Mouse (Mus musculus): Measurements from ENCODE around the gene Fam181a. TPM values are rescaled to one million over a fixed set of nuclear protein-coding genes. Genes with fewer than 3 reads are reported as not detected.

The Fam181a gene
- polyA plus RNA-seq (2017; shearing (Covaris generic)) = not detected

GRCm38 (mm10) chr12:103310744-103311267, at the start of gene Fam181a:
Fam181a (plus strand) TSS chr12:103310975.
- ATAC-seq = no peak

DNA sequence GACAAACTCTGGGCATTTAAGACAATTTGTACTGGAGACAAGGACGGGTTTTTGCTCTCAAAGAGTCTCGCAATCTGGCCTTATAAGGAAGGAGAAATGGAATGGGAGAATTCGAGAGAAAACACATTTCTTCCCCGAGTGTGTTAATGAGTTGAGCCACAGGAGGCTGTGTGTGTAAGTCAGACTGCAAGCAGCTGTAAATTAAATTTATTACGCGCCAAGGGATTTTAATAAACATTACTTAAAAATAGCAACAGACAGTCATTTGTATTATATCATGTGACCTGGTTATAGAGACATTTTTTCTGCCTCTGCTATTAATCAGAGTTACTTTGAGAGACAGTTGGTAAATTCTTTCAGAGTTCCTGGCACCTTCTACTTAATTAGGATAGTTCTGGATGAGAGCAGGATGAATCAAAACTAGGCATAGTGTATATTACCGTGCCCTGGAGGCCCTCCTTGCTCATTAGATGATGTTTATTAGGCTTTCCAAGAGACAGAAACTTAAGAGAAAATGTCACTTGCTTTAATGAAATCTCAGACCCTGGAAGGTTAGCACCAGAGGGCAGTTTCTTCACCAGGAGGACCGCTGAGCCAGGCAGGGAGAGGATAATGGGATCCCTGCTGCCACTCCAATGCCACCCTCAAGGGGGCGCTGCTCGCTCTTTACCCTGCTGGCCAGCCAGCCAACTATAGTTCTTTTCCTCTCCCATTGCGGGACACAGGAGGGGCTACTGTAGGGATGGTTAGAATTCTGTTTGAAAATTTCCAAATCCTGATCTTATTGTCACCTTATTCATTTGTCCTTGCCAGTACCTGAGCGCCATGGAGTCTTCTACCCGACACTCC, 48.5 kb upstream of the Fam181a start:
- ATAC-seq = no peak

- no peak for ATAC-seq
Measured at GRCm38 (mm10) chr12:103266605-103267004, 44.2 kb upstream of the Fam181a start.

- ATAC-seq = no peak
Measured at GRCm38 (mm10) chr12:103272176-103272575, 38.6 kb upstream of the Fam181a start.

GRCm38 (mm10) chr12:103273051-103273450, 37.7 kb upstream of the Fam181a start:
- no peak for ATAC-seq

GRCm38 (mm10) chr12:103273732-103274131, 37.0 kb upstream of the Fam181a start:
- no peak for ATAC-seq

DNA sequence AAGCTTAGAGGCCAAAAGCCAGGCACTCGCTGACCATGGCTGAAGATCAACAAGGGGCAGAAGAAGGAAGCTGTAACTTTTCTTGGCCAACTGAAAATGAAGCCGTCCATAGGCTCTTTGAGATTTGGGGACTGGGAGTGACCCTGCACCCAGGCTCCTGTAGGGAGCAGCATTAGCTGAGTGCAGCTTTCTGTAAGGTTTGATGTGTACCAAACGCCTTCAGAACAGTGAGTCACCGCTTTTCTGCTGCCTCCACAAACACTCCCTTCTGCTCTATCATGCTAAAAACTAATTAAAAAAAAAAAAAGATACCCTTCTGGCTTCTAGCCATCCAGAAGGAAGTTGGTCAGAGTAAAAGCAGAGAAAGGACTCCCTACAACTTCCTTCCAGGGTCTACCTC, 34.4 kb upstream of the Fam181a start:
- ATAC-seq = no peak

DNA sequence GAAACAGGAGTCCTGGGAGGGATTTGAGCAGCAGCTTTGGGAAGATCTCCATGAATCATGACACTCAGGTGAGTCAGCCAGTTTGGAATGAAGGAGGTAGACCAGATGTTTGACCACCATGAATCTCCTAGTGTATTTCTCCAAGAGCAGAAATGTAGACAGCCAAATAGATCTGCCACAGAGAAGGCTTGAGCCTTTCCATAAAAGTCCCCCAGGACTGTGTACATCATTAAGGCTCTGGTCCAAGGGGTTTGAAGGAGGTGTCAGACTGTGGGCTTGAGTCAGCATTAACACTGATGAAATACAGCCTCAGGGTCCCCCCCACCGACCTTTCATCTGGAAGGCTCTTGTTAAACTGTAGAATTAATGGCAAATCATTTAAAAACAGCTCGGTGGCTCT, 29.3 kb upstream of the Fam181a start:
- no peak for ATAC-seq

DNA sequence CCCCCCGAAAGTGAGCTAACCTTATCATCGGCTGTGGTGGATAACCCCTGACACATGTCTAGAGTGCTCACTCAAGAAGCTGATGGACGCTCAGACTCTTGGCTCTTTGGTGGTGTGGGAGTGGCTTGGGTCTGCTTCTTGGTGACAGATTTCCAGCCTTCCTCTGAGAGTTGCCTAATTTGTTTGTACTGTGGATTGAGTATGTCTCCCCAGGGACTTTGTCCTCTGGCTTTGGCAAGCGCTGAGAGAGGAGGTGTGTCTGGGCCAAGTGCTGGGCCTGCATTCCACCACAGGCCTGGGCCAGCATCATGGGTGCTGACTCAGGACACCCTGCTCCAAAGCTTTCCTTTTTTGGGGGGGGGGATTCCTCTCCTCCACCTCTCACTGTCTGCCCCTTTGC, 28.9 kb upstream of the Fam181a start:
- ATAC-seq = no peak

DNA sequence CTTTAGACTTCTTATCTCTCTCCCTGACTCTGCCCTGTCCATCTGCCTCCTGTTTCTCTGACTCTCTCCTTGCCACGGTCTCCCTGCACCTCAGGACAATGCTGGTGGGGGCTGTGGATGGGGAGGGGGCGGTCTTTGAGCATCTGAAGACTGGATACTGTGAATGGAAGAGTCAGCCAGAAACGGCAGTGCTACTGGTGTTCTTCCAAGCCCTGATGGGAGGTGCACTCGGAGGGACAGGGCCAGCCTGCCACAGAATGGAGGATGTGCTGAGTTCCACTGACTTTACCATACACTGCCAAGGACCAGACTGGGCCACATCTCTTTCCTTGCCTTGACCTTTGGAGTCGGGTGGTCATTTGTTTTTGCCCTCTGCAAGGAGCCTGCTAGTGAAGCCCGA, 27.8 kb upstream of the Fam181a start:
- ATAC-seq = no peak

DNA sequence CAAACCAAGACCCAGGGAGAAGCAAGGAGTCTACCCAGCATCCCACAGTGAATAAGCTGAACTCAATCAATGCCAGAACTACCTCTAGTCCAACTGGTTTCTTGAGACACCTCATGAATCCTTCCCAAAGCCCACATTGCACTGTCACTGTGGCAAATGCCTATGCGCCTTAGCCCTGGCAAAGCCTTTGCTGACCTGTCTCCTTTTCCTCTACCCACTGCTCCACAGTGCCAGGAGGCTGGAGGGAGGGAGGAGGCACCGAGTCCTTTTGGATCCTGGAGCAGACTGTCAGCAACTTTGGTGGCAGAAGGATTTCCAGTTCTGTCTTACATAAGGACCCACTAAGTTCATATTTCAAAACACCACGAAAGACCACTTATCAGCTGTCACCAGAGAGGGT, 27.4 kb upstream of the Fam181a start:
- no peak for ATAC-seq

DNA sequence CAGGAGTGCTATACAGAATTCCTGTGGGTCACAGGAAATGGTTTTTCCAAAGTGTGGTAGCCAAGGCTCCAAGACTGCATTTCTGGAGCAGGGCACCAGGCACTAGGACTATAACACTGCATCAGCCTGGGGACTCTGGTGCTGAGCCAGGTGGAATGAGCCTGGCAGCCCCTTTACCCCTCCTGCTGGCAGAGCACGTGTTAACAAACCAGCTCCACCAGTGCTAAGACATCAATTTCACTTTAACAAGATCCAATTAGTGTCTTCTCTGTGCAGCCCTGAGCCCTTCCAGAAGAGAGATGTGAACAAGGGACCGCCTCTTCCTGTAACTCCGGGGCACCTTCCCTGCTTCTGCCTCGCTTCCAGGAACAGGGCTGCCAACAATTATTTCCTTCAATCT, 23.5 kb upstream of the Fam181a start:
- ATAC-seq = no peak

GRCm38 (mm10) chr12:103292366-103292765, 18.4 kb upstream of the Fam181a start:
- no peak for ATAC-seq

DNA sequence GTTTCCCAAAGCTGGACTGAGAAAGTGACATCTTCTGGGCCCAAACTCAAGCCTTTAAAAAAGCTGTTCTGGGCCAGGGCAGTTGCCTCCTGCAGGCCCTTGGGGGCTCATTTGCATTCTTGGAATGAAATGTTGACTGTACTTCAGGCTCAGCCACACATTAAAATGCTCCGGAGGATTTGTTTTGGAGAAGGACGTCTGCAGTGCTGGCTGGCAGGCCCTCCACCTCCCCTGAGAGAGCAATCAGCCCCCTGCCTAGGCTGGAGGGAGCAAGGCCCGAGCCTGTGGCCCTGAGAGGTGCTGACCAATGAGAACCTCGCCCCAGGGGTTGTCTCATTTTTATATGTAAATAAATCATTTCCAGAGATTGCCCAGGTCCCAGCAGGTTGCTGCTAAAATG, 14.5 kb upstream of the Fam181a start:
- ATAC-seq = no peak

DNA sequence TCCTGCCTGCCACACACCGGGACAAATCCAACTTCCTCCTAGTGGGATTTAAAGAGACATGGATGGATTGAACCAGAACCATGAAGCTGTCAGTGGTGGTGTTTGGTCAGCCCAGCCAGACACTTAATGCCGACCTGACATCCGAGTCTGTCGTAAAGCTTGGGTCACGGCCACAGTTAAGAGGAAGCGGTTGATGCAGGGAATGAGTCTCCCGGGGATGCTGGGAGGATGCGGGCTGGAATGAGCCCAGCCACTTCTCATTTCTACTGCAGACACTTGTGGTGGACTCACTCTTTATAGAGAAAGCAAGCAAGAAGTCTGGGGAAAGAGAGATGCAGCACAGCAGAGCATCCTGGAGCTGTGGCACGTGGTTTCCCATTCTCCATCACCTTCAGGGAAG, 10.3 kb upstream of the Fam181a start:
- no peak for ATAC-seq

DNA sequence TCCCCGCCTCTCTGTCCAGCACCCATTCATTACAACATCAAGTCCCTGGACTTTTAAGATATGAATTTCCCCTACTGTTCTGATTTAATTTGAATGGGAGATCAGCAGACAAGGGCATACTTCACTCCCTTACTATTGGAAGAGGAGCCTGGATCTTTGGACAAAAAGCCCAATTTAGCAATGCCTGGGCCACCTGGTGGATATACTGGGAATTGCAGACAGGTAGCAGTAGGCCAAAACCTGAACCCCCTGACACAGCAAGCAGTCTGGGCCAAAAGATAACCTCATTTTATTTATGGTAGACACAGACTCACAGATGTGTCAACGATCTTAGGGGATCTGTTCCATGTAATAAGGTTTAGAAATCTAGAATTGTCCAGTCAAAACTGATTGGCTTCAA, 9.1 kb upstream of the Fam181a start:
- ATAC-seq = peak; percentile 43

DNA sequence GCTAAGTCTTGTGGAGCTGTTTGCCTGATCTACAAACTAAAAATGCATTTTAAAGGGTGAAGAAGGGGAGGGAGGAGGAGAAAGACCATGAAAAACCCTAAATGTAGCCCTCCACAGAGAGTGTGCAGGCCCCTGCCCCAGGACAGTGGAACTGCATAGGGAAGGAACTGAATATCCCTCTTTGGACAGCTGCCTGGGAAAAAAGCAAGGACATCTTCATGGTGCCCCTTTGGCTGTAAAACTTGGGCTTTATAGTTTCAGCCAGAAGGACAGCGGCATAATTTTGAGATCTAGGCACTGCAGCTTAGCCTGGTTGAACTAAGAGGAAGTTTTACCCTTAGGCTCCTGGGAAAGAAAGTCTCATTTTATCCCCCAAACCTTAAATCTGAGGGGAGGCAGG, 7.8 kb upstream of the Fam181a start:
- ATAC-seq = no peak

GRCm38 (mm10) chr12:103306224-103306623, 4.6 kb upstream of the Fam181a start:
- no peak for ATAC-seq

DNA sequence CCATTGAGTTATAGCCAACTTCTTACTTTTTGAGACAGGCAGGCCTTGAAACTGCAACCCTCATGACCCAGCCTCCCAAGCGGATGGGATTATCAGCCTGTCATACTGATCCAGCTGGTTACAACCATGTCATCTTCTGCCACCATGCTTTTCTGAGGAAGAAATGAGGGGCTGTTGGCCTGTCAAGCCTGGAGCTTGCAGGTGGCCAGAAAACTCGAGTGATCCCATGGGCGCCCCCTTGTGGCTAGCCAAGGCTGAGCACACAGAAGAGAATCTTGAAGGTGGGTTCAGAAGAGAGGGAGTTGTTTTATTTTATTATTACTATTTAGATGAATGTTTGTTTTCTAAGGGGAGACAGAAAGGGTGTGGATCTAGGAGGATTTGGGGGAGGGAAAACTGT, 4.1 kb upstream of the Fam181a start:
- no peak for ATAC-seq

DNA sequence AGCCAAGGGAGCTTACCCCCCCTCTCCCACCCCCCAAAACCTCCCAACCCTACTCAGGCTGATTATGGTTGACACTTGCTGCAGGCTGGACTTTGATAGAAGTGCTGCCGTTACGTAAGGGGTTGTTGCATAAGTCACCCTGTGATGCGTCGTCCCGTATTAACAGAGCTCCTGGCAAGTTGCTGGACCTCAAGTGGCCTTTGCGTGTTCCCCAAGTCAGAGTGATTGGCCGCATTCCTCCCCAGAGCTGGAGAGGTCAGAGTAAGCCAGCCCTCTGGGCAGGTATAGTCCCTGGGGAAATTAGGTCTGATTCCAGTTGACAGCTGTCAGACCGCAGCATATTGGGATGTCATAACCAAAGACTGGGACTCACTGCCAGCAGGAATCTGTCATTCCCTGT, 1.1 kb downstream of the Fam181a start:
- no peak for ATAC-seq

DNA sequence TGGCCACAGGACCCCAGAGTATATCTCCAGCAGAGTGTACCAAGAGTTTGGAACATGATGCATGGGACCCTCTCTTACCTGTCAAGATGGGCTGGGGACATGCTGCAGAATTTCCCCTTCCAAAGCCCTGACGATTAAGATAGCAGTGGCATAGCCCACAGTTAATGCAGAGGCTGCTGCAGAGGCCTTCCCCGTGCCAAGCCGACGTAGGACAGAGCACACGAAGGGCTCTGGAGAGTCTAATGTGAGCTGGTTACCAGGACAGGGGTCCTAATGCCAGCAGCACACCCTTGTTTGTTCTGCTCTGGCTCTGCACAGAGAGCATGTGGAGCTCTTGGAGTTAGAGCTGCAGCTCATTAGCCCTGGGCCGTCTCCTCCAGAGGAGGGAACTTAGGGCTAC, 2.5 kb downstream of the Fam181a start:
- no peak for ATAC-seq

- ATAC-seq = no peak
Measured at GRCm38 (mm10) chr12:103313871-103314639, 3.3 kb downstream of the Fam181a start.

DNA sequence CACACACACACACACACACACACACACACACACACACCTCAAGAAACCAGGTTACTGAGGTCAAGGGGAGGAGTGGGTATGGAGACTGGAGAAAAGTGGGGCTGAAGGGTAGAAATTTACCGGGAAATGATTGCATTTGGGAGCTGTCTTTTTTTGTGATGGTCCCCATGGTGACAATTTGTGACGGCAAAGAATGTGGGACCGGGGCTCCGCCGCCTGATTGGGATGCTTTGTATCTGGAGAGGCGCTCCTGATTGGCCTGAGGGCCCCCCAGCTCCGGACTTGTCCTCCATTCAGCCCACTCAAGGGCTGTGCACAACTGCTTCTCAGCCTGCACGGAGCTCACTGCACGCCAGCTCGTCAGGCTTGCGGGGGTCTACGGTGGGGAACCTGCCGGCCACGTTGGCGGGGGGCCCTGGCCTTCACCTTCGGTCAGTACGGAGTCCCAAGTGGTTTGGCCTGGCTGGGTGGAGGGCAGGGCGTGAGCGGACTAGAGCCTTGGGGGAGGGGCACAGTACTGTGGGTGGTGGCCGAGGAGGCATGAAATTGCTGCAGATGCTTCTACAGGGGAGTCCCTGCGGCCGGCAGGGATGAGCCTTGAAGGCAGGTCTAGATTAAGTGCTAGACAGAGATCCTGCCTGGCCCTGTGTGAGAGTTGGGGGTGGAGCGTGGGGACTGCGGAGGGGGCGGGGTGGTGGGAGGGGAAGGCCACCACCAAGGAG, 4.0 kb downstream of the Fam181a start:
- ATAC-seq = no peak
